Mouse (Mus musculus) ZHBTc4 (cell line): Measurements from ENCODE around the gene Gm11733.
"Not testable (repeated sequence)": the region's sequence is repeated elsewhere in the genome, so short reads cannot be mapped to it uniquely, and the experiment has no call there.

Experiments used
- DNase-seq: peaks from one replicate; pipeline ENCODE4 v3.0.0-alpha.2; 2011; ENCODE audit warnings: low read depth, low spot score

Gene Gm11733

GRCm38 (mm10) chr11:117484198-117484597, at the start of gene Gm11733:
TSS of gene Gm11733 (plus strand) at chr11:117484368.
- no peak for DNase-seq

DNA sequence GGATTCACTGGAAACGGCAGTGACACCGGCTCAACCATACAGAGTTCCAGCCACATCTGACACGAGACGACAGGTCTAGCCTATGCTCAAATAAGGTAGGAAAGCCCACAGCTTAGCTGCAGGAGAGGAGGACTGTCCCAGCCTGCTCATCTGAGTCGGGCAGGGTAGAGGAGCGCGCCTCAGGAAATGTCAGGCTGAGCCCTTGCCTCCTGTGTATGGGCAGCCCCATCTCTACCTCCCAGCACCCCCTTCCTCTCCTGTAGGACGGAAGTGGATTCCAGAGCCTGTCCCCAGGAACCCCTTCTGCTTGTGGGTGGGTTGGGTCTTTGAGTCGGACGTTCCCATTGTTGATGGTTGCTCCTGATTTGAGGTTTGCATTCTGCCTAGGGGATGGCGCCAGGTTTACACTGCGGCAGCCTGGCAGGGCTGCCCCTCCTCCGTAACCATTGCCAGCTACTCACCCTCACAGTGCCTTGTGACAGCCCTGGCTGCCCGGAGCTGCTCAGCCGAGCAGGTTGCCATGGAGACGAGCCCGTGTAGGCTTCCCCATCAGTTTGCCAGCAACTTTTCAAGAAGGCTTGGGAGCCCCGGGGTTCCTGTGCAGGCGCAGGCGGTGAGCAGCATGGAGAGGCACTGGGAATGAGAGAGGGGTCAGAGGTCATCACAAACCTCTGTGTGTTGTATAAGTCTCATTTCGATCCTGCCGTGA, 47.6 kb upstream of the Gm11733 start:
- peak; percentile 67 for DNase-seq

DNA sequence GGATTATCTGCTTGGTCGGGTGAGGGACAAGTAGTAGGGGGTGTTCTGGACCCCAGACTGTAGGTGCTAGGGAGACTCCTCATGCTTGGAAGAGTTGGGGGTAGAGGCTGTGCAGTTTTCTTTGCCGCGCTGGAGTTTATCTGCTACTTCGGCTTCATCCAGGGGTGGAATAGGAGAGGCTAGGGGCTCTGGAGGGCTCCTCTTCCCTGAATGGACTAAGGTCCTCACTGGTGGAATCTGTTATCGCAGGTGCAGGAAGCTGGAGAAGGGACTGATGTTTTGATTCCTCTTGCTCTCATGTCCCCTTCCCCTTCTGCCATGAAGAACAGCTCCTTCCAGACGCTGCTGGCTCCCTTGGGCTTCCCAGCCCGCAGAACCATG, 47.1 kb upstream of the Gm11733 start:
- DNase-seq, result no peak

DNA sequence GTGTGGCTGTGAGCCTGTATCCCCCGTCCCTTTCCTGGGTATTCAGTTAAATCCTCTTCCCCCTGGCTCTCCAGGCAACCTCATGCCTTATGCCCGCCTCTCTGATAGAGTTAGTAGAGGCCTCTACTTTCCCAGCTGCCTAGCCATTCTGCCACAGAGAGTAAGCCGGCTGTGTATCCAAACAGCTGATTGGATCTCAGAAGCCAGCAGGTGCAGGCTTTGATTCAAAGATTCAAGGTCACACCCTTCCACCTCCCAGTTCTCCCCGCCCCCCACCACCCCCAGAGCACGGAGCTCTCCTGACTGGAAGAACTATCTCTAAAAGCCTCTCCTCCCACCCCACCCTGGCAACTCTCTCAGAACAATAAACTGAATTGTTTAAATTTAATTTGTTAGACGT, 45.8 kb upstream of the Gm11733 start:
- peak; percentile 83 for DNase-seq

DNA sequence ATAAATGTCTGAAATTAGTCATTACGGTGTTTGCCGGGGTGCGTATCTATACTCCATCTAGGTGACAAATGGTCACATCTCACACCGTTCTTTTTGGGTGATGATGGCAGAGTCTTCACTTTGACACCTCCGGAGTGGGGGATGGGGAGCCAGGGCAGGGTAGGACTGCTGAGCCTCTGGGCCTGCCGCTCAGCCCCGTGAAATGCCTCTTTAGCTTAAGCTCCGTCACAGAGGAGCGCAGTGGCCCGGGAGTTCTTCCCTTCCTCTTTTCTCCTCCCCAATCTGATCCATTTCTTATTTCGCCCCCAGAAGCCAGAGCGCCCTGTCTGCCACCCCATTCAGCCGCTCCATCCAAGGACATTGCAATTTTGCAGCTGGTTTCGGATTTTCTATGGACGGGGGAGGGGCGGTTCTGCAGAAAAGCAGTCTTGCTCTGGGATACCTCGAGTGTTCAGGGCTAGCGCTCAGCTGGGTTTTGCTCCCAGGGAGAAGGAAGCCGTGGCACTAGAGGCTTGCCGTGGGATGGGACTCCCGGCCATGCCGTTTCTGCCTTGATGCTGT, 43.2 kb upstream of the Gm11733 start:
- peak; percentile 14 for DNase-seq

- DNase-seq, result no peak
These were observed 40.1 kb upstream of the Gm11733 start for GRCm38 (mm10) chr11:117444090-117444489.

DNA sequence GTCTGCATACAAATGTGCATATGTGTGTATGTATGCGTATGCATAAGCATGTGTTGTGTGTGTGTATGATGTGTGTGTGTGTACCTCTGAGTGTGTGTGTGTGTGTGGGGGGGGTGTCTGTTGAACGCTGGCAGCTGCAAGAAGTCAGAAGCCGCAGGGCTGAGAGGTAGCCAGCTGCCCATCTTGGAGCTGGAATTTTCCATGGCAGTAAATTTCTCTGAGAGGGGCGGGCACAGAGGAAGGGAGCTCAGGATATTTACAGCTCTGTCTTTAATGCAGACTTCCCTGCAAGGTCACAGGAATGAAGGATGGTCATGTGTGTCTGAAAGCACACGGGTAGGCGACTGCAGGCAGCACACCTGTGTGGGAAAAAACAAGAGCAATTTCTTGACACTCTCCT, 38.5 kb upstream of the Gm11733 start:
- DNase-seq, result no peak

DNA sequence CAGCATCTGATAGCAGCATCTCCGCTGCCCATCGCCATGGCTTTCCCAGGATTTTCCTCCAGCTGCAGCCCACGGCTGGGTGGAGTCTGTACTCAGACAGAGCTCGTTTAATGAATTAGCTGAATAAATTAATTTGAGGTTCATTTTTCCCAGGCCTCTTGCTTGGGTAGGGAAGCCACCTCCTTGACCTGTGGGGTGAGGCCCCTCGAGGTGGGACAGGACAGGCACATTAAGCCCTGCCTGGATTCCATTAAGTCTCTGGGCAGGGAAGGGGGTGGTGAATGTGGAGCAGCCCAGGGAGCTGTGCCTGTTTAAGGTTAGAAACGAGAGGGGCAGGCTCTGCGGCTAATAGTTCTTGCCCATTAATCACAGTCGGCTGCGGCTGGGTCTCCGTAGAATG, 30.1 kb upstream of the Gm11733 start:
- DNase-seq, result no peak

DNA sequence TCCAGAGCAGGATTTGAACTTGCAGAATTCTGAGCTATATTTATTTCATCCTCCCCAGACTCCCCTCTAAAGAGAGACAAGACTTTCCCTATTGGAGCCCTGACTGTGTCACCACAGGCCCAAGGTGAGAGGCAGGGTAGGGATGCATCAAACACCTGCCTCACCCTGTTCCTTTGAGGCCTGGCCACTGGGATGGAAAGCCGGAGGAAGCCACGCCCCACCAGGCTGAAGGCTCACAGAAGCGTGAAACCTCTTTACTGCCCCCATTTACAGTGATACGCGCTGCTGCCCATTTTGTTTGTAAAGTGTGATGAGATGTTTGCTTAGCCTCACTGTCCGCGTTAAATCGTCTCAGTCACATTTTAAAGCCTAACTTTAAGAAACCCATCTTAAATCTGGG, 25.0 kb upstream of the Gm11733 start:
- DNase-seq, result peak; percentile 38

GRCm38 (mm10) chr11:117462202-117462864, 21.8 kb upstream of the Gm11733 start:
- DNase-seq, result no peak

- not testable (repeated sequence) for DNase-seq
These were observed 20.8 kb upstream of the Gm11733 start for GRCm38 (mm10) chr11:117463416-117463815.

- DNase-seq, result no peak
These were observed 17.9 kb upstream of the Gm11733 start for GRCm38 (mm10) chr11:117466292-117466691.

- peak; percentile 78 for DNase-seq
These were observed 17.3 kb upstream of the Gm11733 start for GRCm38 (mm10) chr11:117466911-117467310.

- DNase-seq, result peak; percentile 46
These were observed 15.4 kb upstream of the Gm11733 start for GRCm38 (mm10) chr11:117468585-117469363.

- DNase-seq, result no peak
These were observed 14.4 kb upstream of the Gm11733 start for GRCm38 (mm10) chr11:117469724-117470123.

DNA sequence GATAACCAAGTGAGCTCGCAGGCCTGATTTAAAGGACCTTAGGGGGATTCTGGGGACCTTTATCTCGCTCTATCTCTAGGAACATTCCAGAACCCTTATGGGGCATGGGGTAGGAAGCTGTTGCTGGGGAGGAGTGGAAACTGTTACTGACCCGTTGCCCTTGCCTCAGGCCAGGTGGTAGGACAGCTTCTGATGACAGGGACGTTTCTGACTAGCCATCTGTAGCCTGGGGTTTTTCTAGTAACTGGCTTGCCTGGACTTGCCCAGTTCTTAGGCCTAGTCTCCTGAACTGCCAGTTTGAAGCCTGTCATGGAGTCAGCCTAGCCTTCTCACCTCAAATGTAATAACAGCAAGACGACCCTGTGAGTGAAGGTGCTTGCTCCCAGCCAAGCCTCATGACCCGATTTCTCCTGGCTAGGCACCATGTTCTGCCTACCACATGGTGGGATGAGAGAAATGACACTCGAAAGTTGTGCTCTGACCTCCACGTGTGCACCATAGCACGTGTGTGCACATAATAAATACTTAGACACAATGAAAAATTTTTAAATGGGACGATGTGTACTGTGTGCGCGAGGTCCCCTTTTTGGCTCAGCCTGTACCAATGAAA, 13.5 kb upstream of the Gm11733 start:
- DNase-seq, result no peak

DNA sequence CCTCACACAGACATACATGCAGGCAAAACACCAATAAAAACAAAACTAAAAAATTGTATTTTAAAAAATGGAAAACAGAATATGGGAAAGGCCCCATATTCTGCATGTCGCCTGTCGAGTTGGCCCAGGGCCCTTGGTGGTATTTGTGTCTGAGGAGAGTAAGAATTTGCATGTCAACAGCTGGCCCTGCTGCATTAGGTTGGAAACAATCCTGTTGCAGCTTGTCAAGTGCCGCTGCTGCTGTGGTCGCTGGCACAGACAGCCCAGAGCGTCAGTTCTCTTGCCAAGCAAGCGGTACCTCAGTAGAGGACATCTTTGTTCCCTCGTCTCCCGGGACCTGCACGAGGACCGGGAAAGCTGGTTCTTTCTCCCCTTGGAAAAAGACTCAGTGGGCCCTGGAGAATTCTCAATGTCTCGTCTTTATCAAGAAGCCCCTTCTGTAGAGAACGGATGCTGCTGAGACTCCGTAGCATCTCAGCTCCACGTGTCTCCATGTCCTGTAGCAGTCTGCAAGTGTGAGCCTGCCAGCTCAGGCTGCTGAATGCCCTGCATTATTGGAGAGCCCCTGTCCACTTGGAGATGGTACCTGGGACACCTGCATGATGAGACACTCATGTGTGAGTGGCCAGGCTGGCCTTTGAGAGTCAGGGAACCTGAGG, 12.4 kb upstream of the Gm11733 start:
- DNase-seq, result no peak

GRCm38 (mm10) chr11:117472885-117473284, 11.3 kb upstream of the Gm11733 start:
- DNase-seq, result no peak

DNA sequence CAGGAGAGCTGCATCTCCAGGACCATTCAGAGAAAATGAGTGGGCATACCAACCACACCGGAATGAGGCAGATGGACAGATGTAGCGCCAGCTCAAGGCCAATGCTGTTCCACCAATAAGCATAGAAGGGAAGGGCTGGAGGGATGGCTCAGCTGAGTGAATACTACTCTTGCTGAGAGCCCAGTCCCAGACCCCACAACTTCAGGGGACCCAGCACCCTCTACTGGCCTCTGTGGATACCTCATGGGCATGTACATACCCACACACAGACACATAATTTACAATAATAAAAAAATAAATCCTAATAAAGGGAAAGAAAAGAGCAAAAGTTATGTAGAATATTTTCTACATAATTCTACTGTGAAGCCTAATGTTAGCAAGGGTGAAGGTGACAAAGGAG, 9.0 kb upstream of the Gm11733 start:
- no peak for DNase-seq

DNA sequence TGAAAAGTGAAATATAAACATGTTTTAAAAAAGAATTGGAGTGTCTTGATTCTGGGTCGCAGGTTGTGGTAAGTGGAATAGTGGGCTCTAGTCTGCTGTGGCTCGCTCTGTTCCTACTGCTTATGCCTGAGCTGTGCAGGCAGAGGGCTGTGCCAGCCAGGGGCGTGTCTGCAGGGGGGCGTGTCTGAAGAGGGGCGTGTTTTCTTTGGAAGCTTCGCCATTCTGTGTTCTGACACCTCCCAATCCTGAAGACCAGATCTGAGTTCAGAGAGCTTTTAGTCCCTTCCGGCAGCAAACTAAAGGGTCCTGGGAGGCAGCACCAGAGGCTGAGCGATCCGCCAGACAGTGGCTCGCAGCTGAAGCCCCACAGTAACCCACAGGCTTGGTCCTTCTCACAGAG, 8.5 kb upstream of the Gm11733 start:
- DNase-seq, result peak; percentile 84

GRCm38 (mm10) chr11:117476554-117477107, 7.5 kb upstream of the Gm11733 start:
- no peak for DNase-seq
